Mouse (Mus musculus) erythroblast, embryonic 14.5 days (primary cell): Measurements from ENCODE around the gene Ctdspl.

Experiments
- GATA1 ChIP-seq: IDR thresholded peaks from 2 replicates; pipeline ENCODE4 v1.6.1; 2012; ENCODE audit warnings: low read length, inconsistent platforms, mixed read lengths
- TAL1 ChIP-seq: IDR thresholded peaks from 3 replicates; pipeline ENCODE4 v1.6.1; 2012; ENCODE audit warnings: low read length, inconsistent platforms, mixed read lengths

DNA sequence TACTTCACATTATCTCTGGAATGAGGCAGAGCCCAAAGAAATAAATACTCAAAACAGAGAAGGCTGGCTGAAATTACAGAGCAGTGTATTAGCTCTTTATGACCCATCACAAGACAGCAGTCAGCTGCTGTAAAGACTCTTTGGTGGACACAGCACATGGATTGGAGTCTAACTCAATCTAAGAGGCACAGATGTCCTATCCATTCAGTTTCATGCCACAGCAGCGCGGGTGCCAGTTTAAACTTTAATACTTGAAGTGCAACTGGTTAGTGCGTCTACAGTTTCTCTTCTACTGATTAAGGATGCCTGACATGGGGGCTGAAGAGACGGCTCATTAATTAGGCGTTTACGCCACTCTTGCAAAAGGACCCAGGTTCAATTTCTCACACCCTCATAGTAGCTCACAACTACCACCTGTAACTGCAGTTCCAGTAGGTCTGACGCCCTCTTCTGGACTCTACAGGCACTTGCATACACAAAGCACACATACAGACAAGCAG is 99.6 kb downstream of the Ctdspl start:
- no peak for TF ChIP-seq GATA1
- TF ChIP-seq TAL1 = no peak
